17 mouse cellular contexts compared by ENCODE assay signal in the genomic region with DNA sequence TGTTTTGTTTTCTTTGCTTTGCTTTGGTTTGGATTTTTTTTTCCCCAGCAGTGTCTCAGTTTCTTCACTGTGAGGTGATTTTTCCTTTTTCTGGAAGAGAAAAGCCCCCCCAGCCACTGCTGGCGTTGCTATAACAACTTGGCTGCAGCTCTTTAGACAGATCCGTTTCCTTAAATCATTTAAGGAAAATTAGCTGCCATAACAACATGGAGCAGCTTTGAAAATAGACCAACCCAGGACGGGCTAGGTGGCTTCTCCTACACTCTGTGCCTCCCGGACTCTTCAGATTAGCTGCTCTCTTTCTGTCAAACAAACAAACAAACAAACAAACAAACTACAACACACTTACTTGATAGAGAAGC.
DNase-seq lines count a peak whose midpoint lies in the region; ATAC-seq and TF ChIP-seq lines count a peak whose summit lies in the region.
"Had no signal": no experiment of that assay in that cellular context is flagged by ENCODE, and none has a peak within 500 bp of the region (broad histone marks: within the 10 kb centered on the region; RNA-seq: fewer than 3 reads in every experiment).

No protein-coding gene starts in this region.

- 16% methylated on average over 4 of the region's 4 CpGs for WGBS in hindbrain, postnatal 0 days
- 30% methylated on average over 4 of the region's 4 CpGs for WGBS in hindbrain, embryonic 12.5 days
- 11% methylated on average over 4 of the region's 4 CpGs for WGBS in forebrain, embryonic 13.5 days

- no peak overlapping the region for H3K9ac ChIP-seq in hindbrain, postnatal 0 days (replicated peaks; ENCODE audit: low read length)
- H3K9ac ChIP-seq in hindbrain, embryonic 12.5 days: no peak overlapping the region
- no peak overlapping the region for H3K9ac ChIP-seq in forebrain, embryonic 13.5 days
- H3K9ac ChIP-seq: embryonic facial prominence, embryonic 12.5 days; heart, embryonic 15.5 days; kidney, embryonic 15.5 days; liver, embryonic 15.5 days had no signal

- no peak for TF ChIP-seq CTCF in hindbrain, postnatal 0 days (IDR thresholded peaks at IDR 0.05; ENCODE audit: low read depth)

- H3K27ac ChIP-seq in hindbrain, postnatal 0 days: no peak overlapping the region
- no peak overlapping the region for H3K27ac ChIP-seq in hindbrain, embryonic 12.5 days
- H3K27ac ChIP-seq in forebrain, embryonic 13.5 days: no peak overlapping the region
- H3K27ac ChIP-seq: embryonic facial prominence, embryonic 12.5 days; heart, embryonic 15.5 days; kidney, embryonic 15.5 days; liver, embryonic 15.5 days had no signal

- no peak overlapping the region for H3K4me3 ChIP-seq in hindbrain, postnatal 0 days (ENCODE audit: low read length)
- no peak overlapping the region for H3K4me3 ChIP-seq in hindbrain, embryonic 12.5 days
- no peak overlapping the region for H3K4me3 ChIP-seq in forebrain, embryonic 13.5 days
- H3K4me3 ChIP-seq: embryonic facial prominence, embryonic 12.5 days; heart, embryonic 15.5 days; kidney, embryonic 15.5 days; liver, embryonic 15.5 days; megakaryocyte, embryonic 14.5 days had no signal

- H3K27me3 ChIP-seq in hindbrain, postnatal 0 days (ENCODE audit: insufficient read depth, low read length): no peaks in the 10 kb centered on the region
- no peaks in the 10 kb centered on the region for H3K27me3 ChIP-seq in hindbrain, embryonic 12.5 days
- H3K27me3 ChIP-seq in forebrain, embryonic 13.5 days: no peaks in the 10 kb centered on the region
- H3K27me3 ChIP-seq: embryonic facial prominence, embryonic 12.5 days; heart, embryonic 15.5 days; kidney, embryonic 15.5 days; liver, embryonic 15.5 days; megakaryocyte, embryonic 14.5 days had no signal

- H3K36me3 ChIP-seq in hindbrain, postnatal 0 days (ENCODE audit: insufficient read depth, low read length): no peaks in the 10 kb centered on the region
- no peaks in the 10 kb centered on the region for H3K36me3 ChIP-seq in hindbrain, embryonic 12.5 days
- no peaks in the 10 kb centered on the region for H3K36me3 ChIP-seq in forebrain, embryonic 13.5 days (ENCODE audit: poor library complexity, severe bottlenecking)
- H3K36me3 ChIP-seq: embryonic facial prominence, embryonic 12.5 days; heart, embryonic 15.5 days; kidney, embryonic 15.5 days; liver, embryonic 15.5 days had no signal

- H3K9me3 ChIP-seq in hindbrain, postnatal 0 days (ENCODE audit: low read length): no peaks in the 10 kb centered on the region
- H3K9me3 ChIP-seq in hindbrain, embryonic 12.5 days (replicated peaks): no peaks in the 10 kb centered on the region
- H3K9me3 ChIP-seq in forebrain, embryonic 13.5 days (replicated peaks): no peaks in the 10 kb centered on the region
- H3K9me3 ChIP-seq: embryonic facial prominence, embryonic 12.5 days; heart, embryonic 15.5 days; kidney, embryonic 15.5 days; liver, embryonic 15.5 days; megakaryocyte, embryonic 14.5 days had no signal

- no peak overlapping the region for H3K4me2 ChIP-seq in hindbrain, postnatal 0 days (ENCODE audit: low read depth, low read length)
- H3K4me2 ChIP-seq in hindbrain, embryonic 12.5 days (replicated peaks): no peak overlapping the region
- no peak overlapping the region for H3K4me2 ChIP-seq in forebrain, embryonic 13.5 days
- H3K4me2 ChIP-seq: embryonic facial prominence, embryonic 12.5 days; heart, embryonic 15.5 days; kidney, embryonic 15.5 days; liver, embryonic 15.5 days had no signal

- peaks cover 7% of the 10 kb centered on the region; the same call in 1 of the 2 replicates for H3K4me1 ChIP-seq in hindbrain, postnatal 0 days (ENCODE audit: insufficient read depth, low read length)
- H3K4me1 ChIP-seq in hindbrain, embryonic 12.5 days: peaks cover 9% of the 10 kb centered on the region
- peaks cover 24% of the 10 kb centered on the region for H3K4me1 ChIP-seq in forebrain, embryonic 13.5 days
- H3K4me1 ChIP-seq: heart, embryonic 15.5 days; liver, embryonic 15.5 days; megakaryocyte, embryonic 14.5 days had no signal

- ATAC-seq in hindbrain, postnatal 0 days: 0 out of 2 replicates have a peak, but pooled peaks have one; percentile 43
- no peak for ATAC-seq in hindbrain, embryonic 12.5 days (ENCODE audit: low FRiP score)
- peak; percentile 41; the same call in 1 of the 2 replicates for ATAC-seq in forebrain, embryonic 13.5 days
- ATAC-seq in frontal cortex, adult (ENCODE audit: low TSS enrichment): no peak

- peak; percentile 38 for DNase-seq in hindbrain, postnatal 0 days (ENCODE audit: low spot score)
- DNase-seq in right cerebral cortex, adult 2 months (ENCODE audit: low spot score in 2 of 2): peak; percentile 14 to 35
- DNase-seq in right cerebral cortex, postnatal 25 days: no peak
- DNase-seq in right cerebral cortex, postnatal 4 days: peak; percentile 8
- DNase-seq: cerebellum, adult 11 months; cerebellum, postnatal 14 days; heart, adult 18-20 months; lung, postnatal 10 days; thymus, postnatal 25 days had no signal

Comparison
In these comparisons a context has a peak if more than half of its experiments do, and no peak if none do; other contexts are left out.
1. ATAC-seq: peak in hindbrain, postnatal 0 days (single experiment) and forebrain, embryonic 13.5 days (single experiment); none in hindbrain, embryonic 12.5 days (single experiment) and frontal cortex, adult (single experiment).